Mouse (Mus musculus) G1E (cell line): Measurements from ENCODE around the gene Slc34a3.

ENCODE experiments used
- CTCF ChIP-seq: IDR thresholded peaks from 2 replicates; pipeline ENCODE4 v1.5.1; 2012; ENCODE audit warnings: low read depth, low read length, inconsistent platforms, mixed read lengths
- GATA1 ChIP-seq: IDR thresholded peaks from 2 replicates; pipeline ENCODE4 v1.6.1; 2012; ENCODE audit warnings: borderline replicate concordance, low read length, inconsistent platforms, mixed read lengths
- GATA2 ChIP-seq: IDR thresholded peaks from 2 replicates; pipeline ENCODE4 v1.6.1; 2012; ENCODE audit warnings: low read depth, low read length, inconsistent platforms, borderline replicate concordance
- TAL1 ChIP-seq: conservative IDR thresholded peaks from 2 replicates; pipeline ENCODE4 v1.6.1; 2012; ENCODE audit warnings: low read depth, low read length, inconsistent platforms, mixed read lengths

DNA sequence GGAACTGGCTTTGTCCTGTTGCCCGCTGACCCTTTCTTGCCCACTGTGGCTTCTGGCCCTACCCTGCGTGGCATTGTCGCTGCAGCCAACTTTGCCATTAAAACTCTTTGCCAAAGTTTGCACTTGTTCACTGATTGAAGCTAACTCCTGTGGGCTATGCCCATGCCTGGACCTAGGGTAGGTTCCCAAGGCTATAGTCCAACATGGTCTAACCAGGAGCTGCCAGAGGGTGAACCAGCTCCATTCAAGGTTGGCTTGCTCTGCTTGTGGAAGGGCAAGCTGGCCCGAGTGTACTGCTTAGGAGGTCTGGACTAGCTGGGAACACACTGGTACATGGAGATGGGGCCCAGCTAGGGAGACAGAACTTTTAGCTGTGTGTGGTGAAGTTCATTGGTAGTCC is 10.0 kb upstream of the Slc34a3 start:
- TF ChIP-seq CTCF: no peak
- TF ChIP-seq TAL1: no peak
- TF ChIP-seq GATA2: no peak
- no peak for TF ChIP-seq GATA1
